Mouse (Mus musculus): ENCODE measurements at regions not wholly inside any gene's neighbourhood (a gene's known extent, or its start where the extent isn't known, plus 50 kb on each side); places are given as distances from the start of the nearest gene placed in this dataset.
A peak's percentile ranks its signal among the peaks of the same experiment; 100 is the strongest.
"Not testable (repeated sequence)": the region's sequence is repeated elsewhere in the genome, so short reads cannot be mapped to it uniquely, and the experiment has no call there.

DNA sequence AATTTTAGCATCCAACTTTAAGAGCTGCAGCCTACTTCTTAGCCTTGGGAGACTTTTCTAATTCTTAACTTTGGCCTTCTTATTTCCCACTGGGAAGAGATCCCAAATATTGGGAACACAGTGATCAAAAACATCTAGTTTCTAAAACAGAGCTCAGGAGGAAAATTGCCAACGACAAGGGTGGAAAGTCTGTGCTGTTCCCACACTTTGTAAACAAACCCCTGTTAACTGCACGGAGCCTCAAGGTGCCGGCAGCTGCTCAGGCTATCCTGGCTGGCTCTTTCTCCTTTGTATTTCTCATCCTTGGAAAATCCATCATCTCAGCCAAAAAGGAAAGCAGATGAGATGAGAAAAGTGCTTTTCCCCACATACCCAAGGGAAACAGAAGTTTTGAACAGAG is 84.9 kb downstream of the Impad1 start:
- intact Hi-C loops (cut with DNase I): loop anchor here (5.0 kb wide), 1 partner anchor 721 kb away; no protein-coding TSS in a partner anchor
- DNase-seq (ENCODE audit: low spot score in 2 of 2): peak in 1 of 2 experiments; percentile 9

DNA sequence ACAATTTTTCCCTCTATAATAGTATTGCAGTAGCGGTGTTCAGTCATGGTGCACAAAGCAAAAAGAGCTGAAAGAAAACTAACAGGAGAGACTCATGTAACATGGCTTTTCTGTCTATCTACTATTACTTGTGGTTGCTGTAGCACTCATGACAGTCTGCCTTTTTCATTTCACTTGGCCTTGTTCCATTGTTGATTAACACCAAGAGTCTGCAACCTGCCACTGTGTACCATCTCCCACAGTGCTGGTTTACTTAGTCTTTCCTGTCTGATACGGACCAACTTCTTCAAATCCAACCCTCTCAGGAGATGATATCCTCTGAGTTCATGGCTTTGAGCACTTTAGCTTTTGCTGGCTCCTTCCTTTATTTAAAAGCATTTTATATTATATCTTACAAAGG is 94.1 kb downstream of the Impad1 start:
- no peak for DNase-seq (ENCODE audit: low spot score in 2 of 2)
- intact Hi-C loops (cut with DNase I): no loop called here

DNA sequence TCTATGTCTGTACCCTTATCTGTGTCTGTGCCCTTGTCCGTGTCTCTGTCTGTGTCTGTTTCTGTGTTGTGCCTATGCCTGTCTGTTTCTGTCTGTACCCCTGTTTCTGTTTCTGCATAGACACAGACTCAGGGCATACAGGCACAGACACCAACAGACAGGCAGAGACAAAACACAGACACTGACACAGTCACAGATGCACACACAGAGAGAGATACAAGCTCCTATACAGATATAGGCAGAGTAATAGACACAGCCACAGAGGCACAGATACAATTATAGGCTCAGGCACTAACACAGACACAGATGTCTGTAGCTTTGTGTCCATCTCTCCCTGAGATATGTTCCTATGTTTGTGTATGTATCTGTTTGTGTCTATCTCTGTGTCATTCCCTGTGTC is 97.7 kb downstream of the Impad1 start:
- DNase-seq (ENCODE audit: low spot score in 2 of 2): no peak
- intact Hi-C loops (cut with DNase I): no loop called here

DNA sequence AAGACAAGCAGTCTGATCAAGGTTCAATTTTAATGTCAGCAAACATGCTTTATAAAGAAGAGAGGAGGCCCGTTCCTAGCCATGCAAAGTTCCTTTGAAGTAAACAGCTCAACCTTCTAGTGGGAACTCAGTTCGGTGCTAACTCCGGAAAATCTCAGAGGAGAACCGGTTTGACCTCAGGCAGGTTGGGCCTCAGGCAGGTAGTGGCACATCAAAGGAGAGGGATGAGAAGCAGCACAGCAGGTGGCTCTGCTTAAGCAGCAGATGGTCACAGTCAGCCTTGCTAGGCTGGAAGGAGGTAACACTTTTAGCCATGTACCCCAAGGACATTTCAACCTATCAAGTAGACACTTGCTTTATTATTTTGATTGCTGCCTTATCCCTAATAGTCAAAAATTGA is 106.2 kb downstream of the Impad1 start:
- no peak for DNase-seq (ENCODE audit: low spot score in 2 of 2)
- intact Hi-C loops (cut with DNase I): no loop called here

DNA sequence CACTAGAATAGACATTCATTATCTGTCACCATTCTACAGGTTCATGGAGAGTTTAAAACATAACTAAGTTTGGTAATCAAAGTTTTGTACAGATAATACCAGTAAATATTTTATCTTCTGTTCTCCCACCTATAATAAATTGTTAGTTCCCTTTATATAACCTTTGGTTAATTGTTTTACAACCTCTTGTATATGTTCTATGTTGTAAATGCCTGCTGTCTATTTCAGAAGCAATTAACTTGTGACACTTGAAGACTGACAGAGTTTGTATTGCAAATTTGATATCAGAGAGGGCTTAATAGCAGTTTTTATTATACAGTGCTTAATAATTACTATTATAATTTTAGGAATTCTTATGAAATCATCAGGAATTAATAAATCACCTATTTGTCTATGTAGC is 118.5 kb downstream of the Impad1 start:
- DNase-seq (ENCODE audit: low spot score in 2 of 2): no peak
- intact Hi-C loops (cut with DNase I): no loop called here

DNA sequence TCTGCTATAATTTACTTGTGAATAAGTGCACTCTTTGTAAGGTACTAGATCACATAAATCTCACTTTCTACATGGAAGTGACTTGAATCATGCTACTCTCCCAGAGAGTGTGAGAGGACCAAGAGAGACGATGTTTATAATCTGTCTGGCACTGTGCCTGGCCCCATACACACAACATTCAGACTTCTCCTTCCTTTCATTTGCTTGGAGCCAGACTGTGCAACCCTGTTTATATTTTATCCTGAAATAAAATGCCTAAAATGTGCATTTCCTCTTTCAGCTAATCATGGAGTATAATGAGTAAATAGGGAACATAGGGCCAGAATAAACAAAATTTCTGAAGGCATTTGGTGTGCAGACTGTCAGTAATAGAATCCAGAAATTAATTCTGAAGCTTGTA is 142.9 kb downstream of the Impad1 start:
- intact Hi-C loops (cut with DNase I): no loop called here
- no peak for DNase-seq (ENCODE audit: low spot score in 2 of 2)

DNA sequence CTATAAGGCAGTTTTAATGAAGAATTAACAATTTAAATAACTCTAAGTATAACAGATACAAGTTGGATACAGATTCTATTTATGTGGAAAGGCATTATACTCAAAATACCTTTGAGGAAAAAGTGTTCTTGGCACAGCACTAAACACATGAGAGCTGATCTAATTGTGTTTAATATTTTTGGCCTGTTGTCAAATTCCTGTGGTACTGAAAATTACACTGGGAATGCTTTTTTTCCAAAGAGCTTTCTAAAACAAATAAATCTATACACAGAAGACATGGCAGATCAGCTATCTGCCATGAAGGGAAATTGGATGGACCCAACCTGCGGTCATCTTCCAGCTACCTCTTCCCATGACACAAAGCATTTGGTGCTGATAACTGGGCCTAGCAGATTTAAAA is 147.9 kb downstream of the Impad1 start:
- no peak for DNase-seq (ENCODE audit: low spot score in 2 of 2)
- intact Hi-C loops (cut with DNase I): no loop called here

DNA sequence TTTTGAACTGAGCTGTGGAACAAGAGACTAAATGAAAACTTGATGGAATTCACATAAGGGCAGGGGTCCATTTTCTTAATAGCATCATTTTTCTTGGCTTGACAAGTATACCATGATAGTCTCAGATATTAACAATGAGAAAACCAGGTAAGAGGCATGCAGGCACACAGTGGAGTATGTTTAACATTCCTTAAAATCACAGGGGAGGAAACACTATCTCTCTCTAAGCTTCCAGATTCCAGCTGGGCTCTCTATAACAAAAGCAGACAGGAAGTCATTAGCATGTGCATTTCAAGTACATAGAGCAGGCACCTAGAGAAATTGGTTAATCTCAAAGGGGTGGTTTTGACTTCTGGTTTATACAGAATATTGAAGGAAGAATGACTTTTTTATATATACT is 156.9 kb downstream of the Impad1 start:
- intact Hi-C loops (cut with DNase I): no loop called here
- DNase-seq (ENCODE audit: low spot score in 2 of 2): no peak

DNA sequence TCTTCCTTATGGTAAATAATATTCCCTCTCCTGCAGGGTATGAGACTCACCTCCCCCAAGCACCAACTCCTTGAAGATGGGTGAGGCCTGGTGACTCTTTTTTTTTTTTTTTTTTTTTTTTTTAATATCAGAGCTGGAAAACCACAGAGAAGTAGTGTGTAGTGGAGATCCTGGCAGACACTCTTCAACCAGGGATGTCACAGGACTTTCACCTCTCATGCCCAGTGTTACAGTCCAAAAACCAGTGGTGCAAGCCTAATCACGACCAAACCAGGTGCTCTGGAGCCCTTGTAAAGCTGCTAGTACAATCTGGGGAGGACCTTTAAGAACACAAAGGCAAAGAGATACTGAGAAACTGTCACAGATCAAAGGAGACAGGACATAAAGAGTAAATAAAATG is 157.3 kb downstream of the Impad1 start:
- intact Hi-C loops (cut with DNase I): no loop called here

DNA sequence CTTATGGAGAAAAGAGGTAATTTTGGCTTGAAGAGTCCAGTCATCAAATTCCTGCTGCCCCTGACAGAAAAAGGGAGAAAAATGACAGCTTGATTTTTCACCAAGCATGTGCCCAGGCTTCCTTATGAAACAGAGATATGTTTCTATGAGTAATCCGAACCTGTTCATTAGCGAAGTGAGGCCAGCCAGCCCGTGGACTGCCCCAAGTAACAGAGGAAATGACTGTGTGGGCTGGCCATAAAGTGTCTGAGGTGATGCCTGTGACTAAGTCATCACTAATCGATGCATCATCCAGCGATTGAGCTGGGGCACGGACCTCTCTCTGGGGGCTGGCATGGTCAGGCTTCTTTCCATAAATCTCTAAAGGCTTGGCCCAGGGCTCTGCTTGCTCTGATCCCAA is 157.8 kb downstream of the Impad1 start:
- DNase-seq (ENCODE audit: low spot score in 2 of 2): no peak
- intact Hi-C loops (cut with DNase I): no loop called here

More for the DNA sequence above, 157.3 kb downstream of the Impad1 start:
- no peak for DNase-seq (ENCODE audit: low spot score in 2 of 2)

DNA sequence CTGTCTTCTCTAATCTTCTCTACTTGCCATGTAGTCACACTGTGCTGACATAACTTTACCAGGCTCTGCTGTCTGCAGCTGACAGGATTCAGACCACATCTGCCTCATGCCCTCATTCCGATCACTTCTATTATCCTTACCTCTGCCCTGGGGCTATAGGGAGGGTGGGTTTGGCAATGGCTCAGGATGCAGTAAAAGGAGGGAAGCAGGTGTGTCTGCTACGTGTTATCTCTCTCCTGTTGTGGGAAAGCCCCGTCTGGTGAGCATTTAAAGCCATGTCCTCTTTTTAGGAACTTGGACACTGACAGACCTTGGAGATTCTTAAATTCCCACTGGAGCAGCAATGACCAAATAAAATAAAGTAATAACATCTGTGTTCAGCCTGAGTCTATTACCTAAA is 158.5 kb downstream of the Impad1 start:
- DNase-seq (ENCODE audit: low spot score in 2 of 2): no peak
- intact Hi-C loops (cut with DNase I): no loop called here

DNA sequence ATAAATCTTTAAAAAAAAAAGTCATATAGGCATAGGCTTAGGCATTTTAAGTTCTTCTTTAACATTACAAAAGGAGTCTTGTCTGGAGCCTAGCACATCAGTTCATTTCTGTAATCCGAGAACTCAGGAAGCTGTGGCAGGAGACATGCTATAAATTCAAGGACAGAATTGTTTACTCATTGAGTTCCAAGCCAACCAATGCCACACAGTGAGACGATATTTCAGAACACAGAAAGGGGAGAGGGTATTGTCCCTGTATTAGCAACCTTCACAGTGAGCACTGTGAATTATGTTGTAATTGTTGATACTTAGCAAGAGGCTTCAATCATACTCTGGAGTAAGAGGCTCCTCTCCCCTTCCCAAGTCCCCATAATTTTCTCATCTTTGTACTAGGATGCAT is 162.4 kb downstream of the Impad1 start:
- intact Hi-C loops (cut with DNase I): no loop called here
- no peak for DNase-seq (ENCODE audit: low spot score in 2 of 2)

DNA sequence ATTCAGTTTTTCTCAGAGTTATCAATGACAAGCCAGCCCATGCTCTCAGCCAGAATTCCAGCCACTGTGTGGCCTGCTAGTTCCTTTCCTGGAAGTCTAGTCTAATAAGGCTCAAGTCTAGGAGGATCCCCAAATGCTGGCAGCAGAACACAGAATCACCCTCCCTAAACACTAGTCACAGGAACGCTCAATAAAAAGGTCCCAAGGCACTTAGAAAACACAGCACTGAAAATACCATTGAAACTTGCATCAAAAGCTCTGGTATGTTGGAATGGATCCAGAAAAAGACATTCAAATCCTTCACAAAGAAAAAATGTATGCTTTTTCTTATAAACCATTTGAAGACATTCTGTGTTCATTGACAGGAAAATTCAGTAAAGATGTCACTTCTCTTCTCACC is 163.9 kb downstream of the Impad1 start:
- DNase-seq (ENCODE audit: low spot score in 2 of 2): no peak
- intact Hi-C loops (cut with DNase I): no loop called here

DNA sequence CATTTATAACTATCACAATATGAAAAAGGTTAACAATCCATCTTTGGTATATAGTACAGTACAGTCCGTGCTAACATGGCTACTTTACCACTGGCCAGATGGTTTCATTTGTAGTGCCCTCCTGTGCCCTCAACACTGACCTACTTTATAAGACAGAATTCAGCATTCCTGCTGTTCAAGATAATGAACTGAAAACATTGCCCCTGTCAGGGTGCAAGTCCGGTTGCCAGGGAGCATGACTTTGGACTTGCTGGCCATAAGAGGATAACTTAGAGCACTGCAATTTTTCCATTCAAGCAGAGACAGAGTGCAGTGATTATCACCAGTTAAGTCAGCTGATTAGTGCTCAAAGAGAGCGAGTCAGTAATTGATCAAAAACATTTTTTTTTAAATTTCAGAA is 169.3 kb downstream of the Impad1 start:
- intact Hi-C loops (cut with DNase I): no loop called here
- no peak for DNase-seq (ENCODE audit: low spot score in 2 of 2)

DNA sequence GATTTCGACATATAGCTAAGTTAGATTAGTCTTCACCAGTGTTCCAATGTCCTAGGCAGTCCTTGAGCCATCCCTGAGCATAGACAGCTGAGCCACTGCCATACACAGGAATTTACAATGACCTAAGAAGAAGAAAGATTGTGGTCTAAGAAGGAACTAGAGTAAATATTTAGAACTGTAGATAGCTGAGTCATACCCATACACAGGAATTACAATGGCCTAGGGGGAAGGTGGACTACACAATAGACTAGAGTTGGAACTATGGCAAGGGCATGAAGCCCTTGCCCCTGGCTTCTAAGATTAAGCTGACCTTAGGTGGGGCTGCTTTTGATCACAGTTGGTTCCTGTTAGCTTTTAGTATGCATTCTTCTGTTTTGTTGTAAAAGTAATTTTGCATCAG is 173.0 kb downstream of the Impad1 start:
- DNase-seq (ENCODE audit: low spot score in 2 of 2); intact Hi-C loops (cut with DNase I): not testable (repeated sequence)

DNA sequence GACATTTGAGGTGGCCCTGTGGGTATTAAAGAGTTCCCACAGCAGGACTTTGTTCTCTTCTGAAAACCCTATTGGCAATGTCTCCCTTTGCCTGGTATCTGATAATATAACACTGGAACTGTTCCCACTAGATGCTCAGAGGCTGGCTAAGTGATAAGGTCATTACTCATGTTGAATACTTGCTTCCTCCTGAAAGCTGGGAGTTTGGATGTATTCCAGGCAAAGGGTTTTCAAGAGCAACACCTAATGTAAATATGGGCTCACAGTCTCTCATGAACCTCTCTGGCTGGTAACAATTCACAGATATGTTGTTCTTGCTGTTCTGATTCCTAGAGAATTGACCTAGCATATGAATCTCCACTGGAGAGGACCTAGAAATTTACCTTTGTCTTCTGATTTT is 178.6 kb downstream of the Impad1 start:
- DNase-seq (ENCODE audit: low spot score in 2 of 2): no peak
- intact Hi-C loops (cut with DNase I): no loop called here
